Mouse (Mus musculus) limb, embryonic 13.5 days (tissue): ENCODE data around the gene Sh3rf3. TPM values are rescaled to one million over a fixed set of nuclear protein-coding genes. Genes with fewer than 3 reads are reported as not detected.

Source experiments
- ATAC-seq: fragments of 200-750 bp; cut with Nextera tagmentation; 2 replicates; pipeline ENCODE4 v1.8.0; 2017; ENCODE audit warnings: low read depth, moderate number of reproducible peaks, moderate TSS enrichment; ENCODE audit not compliant: low FRiP score
- H3K27ac ChIP-seq: fragments of 300-500 bp; sonication (generic); 2 replicates; pipeline ENCODE4 v1.5.1; 2015; ENCODE audit warnings: inconsistent platforms, mild to moderate bottlenecking, moderate library complexity
- H3K27me3 ChIP-seq: fragments of 300-500 bp; sonication (generic); 2 replicates; pipeline ENCODE4 v1.6.1; 2015; ENCODE audit warnings: mild to moderate bottlenecking, inconsistent platforms
- H3K36me3 ChIP-seq: fragments of 300-500 bp; sonication (generic); 2 replicates; pipeline ENCODE4 v1.6.1; 2015; ENCODE audit warnings: inconsistent platforms, mild to moderate bottlenecking, moderate library complexity
- H3K4me1 ChIP-seq: fragments of 300-500 bp; sonication (generic); 2 replicates; pipeline ENCODE4 v1.6.1; 2015; ENCODE audit warnings: inconsistent platforms
- H3K4me2 ChIP-seq: fragments of 300-500 bp; sonication (generic); replicated peaks from 2 replicates; pipeline ENCODE4 v1.6.1; 2015; ENCODE audit warnings: inconsistent platforms, mild to moderate bottlenecking, moderate library complexity
- H3K4me3 ChIP-seq: fragments of 300-500 bp; sonication (generic); 2 replicates; pipeline ENCODE4 v1.5.1; 2015; ENCODE audit warnings: moderate library complexity, mild to moderate bottlenecking, inconsistent platforms
- H3K9ac ChIP-seq: fragments of 300-500 bp; sonication (generic); 2 replicates; pipeline ENCODE4 v1.6.1; 2015; ENCODE audit warnings: mild to moderate bottlenecking, inconsistent platforms
- H3K9me3 ChIP-seq: fragments of 300-500 bp; sonication (generic); 2 replicates; pipeline ENCODE4 v1.6.1; 2016; ENCODE audit warnings: inconsistent platforms
- WGBS: fragments of 180-500 bp; shearing (Covaris S2); methylation state at CpG from one replicate; pipeline ENCODE4 v1.1.7; 2015; 5-methylcytosine and 5-hydroxymethylcytosine counted together
- microRNA-seq: library from miRNA; unstranded; fragments of <30 nt; microRNA quantifications from one replicate; pipeline ENCODE4, GENCODE M21; 2016
- polyA plus RNA-seq: library from polyadenylated mRNA; unstranded; fragments of >200 nt; fragmentation: Nextera tagmentation; extraction: Ambion mirVana; gene quantifications from 2 replicates; pipeline ENCODE4 v1.2.1, GENCODE M21; 2015

Sh3rf3 gene
- polyA plus RNA-seq, 1 experiment from 2014 or later = 1.1 TPM

GRCm38 (mm10) chr10:59166104-59166944, 353.2 kb downstream of the Sh3rf3 start:
- Histone ChIP-seq H3K4me1 (no peaks in the 10 kb centered on the region), H3K36me3 (peaks cover 25% of the 10 kb centered on the region), H3K27ac (no peak overlapping the region), H3K9ac (no peak overlapping the region), H3K27me3 (no peaks in the 10 kb centered on the region), H3K4me3 (no peak overlapping the region), H3K9me3 (no peaks in the 10 kb centered on the region), H3K4me2 (no peak overlapping the region)
- WGBS = 70% methylated on average over 14 of the region's 14 CpGs
- ATAC-seq = no peak; the same call in 1 of the 2 replicates

- H3K36me3 ChIP-seq = peaks cover 20% of the 10 kb centered on the region
- H3K27ac ChIP-seq = no peak overlapping the region
- H3K4me2 ChIP-seq = no peak overlapping the region
- no peak overlapping the region for H3K9ac ChIP-seq
- H3K4me3 ChIP-seq = no peak overlapping the region
- H3K4me1 ChIP-seq = no peaks in the 10 kb centered on the region
- WGBS = 70% methylated on average over 3 of the region's 3 CpGs
- no peaks in the 10 kb centered on the region for H3K9me3 ChIP-seq
- no peak for ATAC-seq
- H3K27me3 ChIP-seq = no peaks in the 10 kb centered on the region
Measured at GRCm38 (mm10) chr10:59171042-59171441, 357.9 kb downstream of the Sh3rf3 start.

- H3K4me2 ChIP-seq = no peak overlapping the region
- no peak overlapping the region for H3K27ac ChIP-seq
- H3K9ac ChIP-seq = no peak overlapping the region
- H3K4me1 ChIP-seq = no peaks in the 10 kb centered on the region
- H3K27me3 ChIP-seq = no peaks in the 10 kb centered on the region
- WGBS = 88% methylated on average over 1 of the region's 1 CpGs
- no peak for ATAC-seq
- H3K4me3 ChIP-seq = no peak overlapping the region
- peaks cover 18% of the 10 kb centered on the region for H3K36me3 ChIP-seq
- no peaks in the 10 kb centered on the region for H3K9me3 ChIP-seq
Measured at GRCm38 (mm10) chr10:59172539-59172938, 359.4 kb downstream of the Sh3rf3 start.

GRCm38 (mm10) chr10:59179620-59180019, 366.5 kb downstream of the Sh3rf3 start:
- Histone ChIP-seq H3K4me3 (no peak overlapping the region), H3K9me3 (no peaks in the 10 kb centered on the region), H3K36me3 (peaks cover 18% of the 10 kb centered on the region), H3K27ac (no peak overlapping the region), H3K4me1 (no peaks in the 10 kb centered on the region), H3K27me3 (no peaks in the 10 kb centered on the region), H3K9ac (no peak overlapping the region), H3K4me2 (no peak overlapping the region)
- ATAC-seq = no peak
- whole genome bisulfite sequencing = 79% methylated on average over 3 of the region's 3 CpGs

GRCm38 (mm10) chr10:59182306-59182705, 369.1 kb downstream of the Sh3rf3 start:
- Histone ChIP-seq H3K9me3 (no peaks in the 10 kb centered on the region), H3K36me3 (peaks cover 18% of the 10 kb centered on the region), H3K4me3 (no peak overlapping the region), H3K4me1 (no peaks in the 10 kb centered on the region), H3K27ac (no peak overlapping the region), H3K4me2 (no peak overlapping the region), H3K9ac (no peak overlapping the region), H3K27me3 (no peaks in the 10 kb centered on the region)
- WGBS = 78% methylated on average over 3 of the region's 3 CpGs
- no peak for ATAC-seq

Small RNAs within 50 kb of the gene (microRNA-seq; reads per million reads assigned to microRNA genes)
- not detected for gene Gm27672

Other genes starting within 250 kb of the Sh3rf3 start
- gene Edar, start 137.7 kb upstream of the Sh3rf3 start, polyA plus RNA-seq = 1.4 and 1.7 TPM in 2 replicates
- gene Gm17542, start 95.1 kb upstream of the Sh3rf3 start, polyA plus RNA-seq = not detected in 2 replicates